Mouse (Mus musculus): ENCODE results near the gene Eif4e2. TPM values are rescaled to one million over a fixed set of nuclear protein-coding genes. Genes with fewer than 3 reads are reported as not detected.

Eif4e2 gene
- polyA plus RNA-seq, 1 experiment = 16.5 TPM

DNA sequence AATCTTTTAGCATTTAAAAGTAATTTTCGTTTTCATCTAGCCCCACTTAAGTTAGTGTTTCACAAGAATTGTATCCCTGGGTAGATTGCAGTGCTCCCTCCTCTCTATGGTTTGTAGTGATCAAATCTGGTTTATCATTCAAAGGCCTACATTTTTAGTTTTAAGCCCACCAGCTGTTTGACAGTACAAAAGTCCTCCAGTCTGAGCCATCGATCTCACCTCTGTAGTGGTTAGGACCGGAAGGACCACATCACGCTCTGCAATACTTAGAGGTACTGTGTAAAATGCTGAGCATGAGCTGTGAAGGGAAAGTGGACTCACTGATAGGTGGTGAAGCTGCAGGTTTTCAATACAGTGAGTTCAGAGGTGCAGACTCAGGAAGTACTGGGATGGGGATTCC is 1.0 kb downstream of the Eif4e2 start:
- no peak for TF ChIP-seq POLR2A (IDR thresholded peaks at IDR 0.05; ENCODE audit: low read depth, low read length)
- no peak overlapping the region for H3K27ac ChIP-seq (ENCODE audit: insufficient read depth, low read depth, low read length)
- peaks cover 4% of the 10 kb centered on the region for H3K36me3 ChIP-seq (ENCODE audit: control insufficient read depth, insufficient read depth, low read length)
- peak overlapping the region; percentile 77 for H3K4me3 ChIP-seq (ENCODE audit: low read depth, low read length)
- H3K27me3 ChIP-seq (ENCODE audit: control insufficient read depth, insufficient read depth, low read length) = no peaks in the 10 kb centered on the region
- peaks cover 12% of the 10 kb centered on the region; the same call in 1 of the 2 replicates for H3K4me1 ChIP-seq (ENCODE audit: control insufficient read depth, insufficient read depth, insufficient read length, low read length)
- WGBS = 3% methylated on average over 4 of the region's 4 CpGs

DNA sequence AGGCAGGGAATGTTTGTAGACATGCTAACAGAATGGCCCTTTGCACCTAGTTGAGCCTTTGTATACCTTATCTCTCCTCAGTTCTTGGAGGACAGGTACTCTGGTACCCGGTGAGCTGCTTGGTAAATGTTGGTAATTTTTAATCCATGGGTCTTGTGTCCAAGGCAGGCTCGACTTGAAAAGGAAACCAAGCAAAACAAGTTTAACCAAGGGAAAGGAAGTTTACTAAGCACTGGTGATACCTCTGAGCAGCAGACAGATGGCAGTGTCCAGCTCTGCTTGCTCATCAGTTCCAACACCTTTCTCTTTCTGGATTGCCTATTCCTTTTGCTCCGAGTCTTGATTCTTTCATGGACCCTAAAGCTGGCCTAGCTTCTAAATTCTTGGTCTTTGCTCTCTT is 4.2 kb downstream of the Eif4e2 start:
- Histone ChIP-seq H3K27me3 (ENCODE audit: control insufficient read depth, insufficient read depth, low read length) (no peaks in the 10 kb centered on the region), H3K27ac (ENCODE audit: insufficient read depth, low read depth, low read length) (no peak overlapping the region), H3K4me3 (ENCODE audit: low read depth, low read length) (no peak overlapping the region), H3K36me3 (ENCODE audit: control insufficient read depth, insufficient read depth, low read length) (peaks cover 34% of the 10 kb centered on the region), H3K4me1 (ENCODE audit: control insufficient read depth, insufficient read depth, insufficient read length, low read length) (peaks cover 12% of the 10 kb centered on the region; the same call in 1 of the 2 replicates)
- TF ChIP-seq POLR2A (IDR thresholded peaks at IDR 0.05; ENCODE audit: low read depth, low read length) (no peak), CTCF (IDR thresholded peaks at IDR 0.05; ENCODE audit: extremely low read depth, insufficient read length, insufficient replicate concordance, low read depth, low read length) (no peak)
- WGBS = 25% methylated on average over 3 of the region's 3 CpGs

DNA sequence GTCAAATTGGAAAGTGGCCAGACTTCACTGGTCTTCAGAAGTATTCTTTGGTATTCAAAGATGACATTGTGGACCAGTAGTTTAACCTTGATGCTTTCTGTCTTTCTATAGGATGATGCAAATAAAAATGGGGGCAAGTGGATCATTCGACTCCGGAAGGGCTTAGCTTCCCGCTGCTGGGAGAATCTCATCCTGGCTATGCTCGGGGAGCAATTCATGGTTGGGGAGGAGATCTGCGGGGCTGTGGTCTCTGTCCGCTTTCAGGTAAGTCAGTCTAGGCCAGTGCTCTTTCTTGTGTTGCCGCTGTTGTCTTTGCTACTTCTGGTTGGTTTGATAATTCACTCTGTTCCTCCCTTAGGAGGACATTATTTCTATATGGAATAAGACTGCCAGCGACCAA is 12.0 kb downstream of the Eif4e2 start:
- no peak overlapping the region for H3K4me3 ChIP-seq (ENCODE audit: low read depth, low read length)
- TF ChIP-seq POLR2A (IDR thresholded peaks at IDR 0.05; ENCODE audit: low read depth, low read length) (no peak), CTCF (IDR thresholded peaks at IDR 0.05; ENCODE audit: extremely low read depth, insufficient read length, insufficient replicate concordance, low read depth, low read length) (no peak)
- H3K27me3 ChIP-seq (ENCODE audit: control insufficient read depth, insufficient read depth, low read length) = no peaks in the 10 kb centered on the region
- H3K4me1 ChIP-seq (ENCODE audit: control insufficient read depth, insufficient read depth, insufficient read length, low read length) = no peaks in the 10 kb centered on the region
- H3K27ac ChIP-seq (ENCODE audit: insufficient read depth, low read depth, low read length) = no peak overlapping the region
- peaks cover 81% of the 10 kb centered on the region for H3K36me3 ChIP-seq (ENCODE audit: control insufficient read depth, insufficient read depth, low read length)
- 97% methylated on average over 8 of the region's 8 CpGs for WGBS

DNA sequence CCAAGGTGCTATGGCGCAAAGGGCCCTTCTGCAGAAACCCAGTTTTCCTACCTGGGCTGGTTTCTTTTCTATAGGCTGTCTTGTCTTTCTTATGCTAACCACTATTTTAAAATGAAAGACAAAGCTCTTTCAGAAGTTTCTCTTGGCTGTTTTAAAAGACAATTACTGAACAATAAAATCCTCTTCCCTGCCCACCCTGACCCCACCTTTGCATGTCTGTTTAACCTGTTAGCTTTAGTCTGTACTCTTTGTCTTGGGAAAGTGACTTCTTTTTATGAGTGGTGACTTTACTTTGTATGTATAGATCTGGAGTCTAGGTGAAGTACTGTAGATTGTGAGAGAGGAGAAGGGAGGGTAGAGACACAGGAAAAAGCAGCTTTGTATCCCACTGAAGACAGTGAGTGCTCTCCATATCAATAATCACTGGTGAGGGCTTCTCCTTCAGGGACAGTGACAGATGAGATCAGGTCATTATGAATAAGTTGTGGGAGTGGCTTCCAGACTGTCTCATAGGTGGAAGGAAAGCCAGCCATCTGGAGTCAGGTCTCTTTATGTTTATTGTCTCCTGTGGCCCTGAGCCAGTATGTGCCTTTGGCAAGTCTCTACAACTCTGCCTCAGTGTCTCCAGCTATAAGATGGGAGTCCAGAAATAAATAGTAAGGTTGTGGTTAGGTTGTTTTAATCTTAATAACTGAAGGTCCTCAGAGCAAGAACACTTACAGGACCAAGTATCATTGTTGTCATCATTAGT is 12.9 kb downstream of the Eif4e2 start:
- Histone ChIP-seq H3K36me3 (ENCODE audit: control insufficient read depth, insufficient read depth, low read length) (peaks cover 74% of the 10 kb centered on the region), H3K4me1 (ENCODE audit: control insufficient read depth, insufficient read depth, insufficient read length, low read length) (no peaks in the 10 kb centered on the region), H3K27ac (ENCODE audit: insufficient read depth, low read depth, low read length) (no peak overlapping the region), H3K4me3 (ENCODE audit: low read depth, low read length) (no peak overlapping the region), H3K27me3 (ENCODE audit: control insufficient read depth, insufficient read depth, low read length) (no peaks in the 10 kb centered on the region)
- TF ChIP-seq CTCF (IDR thresholded peaks at IDR 0.05; ENCODE audit: extremely low read depth, insufficient read length, insufficient replicate concordance, low read depth, low read length) (no peak), POLR2A (IDR thresholded peaks at IDR 0.05; ENCODE audit: low read depth, low read length) (no peak)
- 100% methylated on average over 1 of the region's 1 CpGs for WGBS

DNA sequence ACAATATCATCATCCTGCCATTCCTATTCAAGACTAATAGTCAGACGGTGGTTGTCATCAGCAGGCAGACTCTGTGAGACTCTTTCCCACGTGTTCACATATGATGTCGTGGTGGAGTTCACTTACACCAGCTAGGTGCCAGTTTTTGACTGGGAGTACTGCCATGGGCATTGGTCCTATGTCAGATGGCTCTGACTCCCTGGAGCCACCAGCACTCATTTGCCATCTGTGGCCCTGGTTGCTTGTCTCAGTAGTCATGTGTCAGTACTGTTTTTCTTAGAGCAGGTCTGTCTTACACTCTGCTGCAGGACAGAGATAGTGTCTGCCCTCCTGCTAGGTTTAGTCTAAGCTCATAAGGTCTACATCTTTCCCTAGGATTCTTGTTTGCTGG is 13.4 kb downstream of the Eif4e2 start:
- peaks cover 68% of the 10 kb centered on the region for H3K36me3 ChIP-seq (ENCODE audit: control insufficient read depth, insufficient read depth, low read length)
- H3K4me3 ChIP-seq (ENCODE audit: low read depth, low read length) = no peak overlapping the region
- H3K27ac ChIP-seq (ENCODE audit: insufficient read depth, low read depth, low read length) = no peak overlapping the region
- TF ChIP-seq CTCF (IDR thresholded peaks at IDR 0.05; ENCODE audit: extremely low read depth, insufficient read length, insufficient replicate concordance, low read depth, low read length) (no peak), POLR2A (IDR thresholded peaks at IDR 0.05; ENCODE audit: low read depth, low read length) (no peak)
- H3K4me1 ChIP-seq (ENCODE audit: control insufficient read depth, insufficient read depth, insufficient read length, low read length) = no peaks in the 10 kb centered on the region
- no peaks in the 10 kb centered on the region for H3K27me3 ChIP-seq (ENCODE audit: control insufficient read depth, insufficient read depth, low read length)
- WGBS = 88% methylated on average over 3 of the region's 3 CpGs

DNA sequence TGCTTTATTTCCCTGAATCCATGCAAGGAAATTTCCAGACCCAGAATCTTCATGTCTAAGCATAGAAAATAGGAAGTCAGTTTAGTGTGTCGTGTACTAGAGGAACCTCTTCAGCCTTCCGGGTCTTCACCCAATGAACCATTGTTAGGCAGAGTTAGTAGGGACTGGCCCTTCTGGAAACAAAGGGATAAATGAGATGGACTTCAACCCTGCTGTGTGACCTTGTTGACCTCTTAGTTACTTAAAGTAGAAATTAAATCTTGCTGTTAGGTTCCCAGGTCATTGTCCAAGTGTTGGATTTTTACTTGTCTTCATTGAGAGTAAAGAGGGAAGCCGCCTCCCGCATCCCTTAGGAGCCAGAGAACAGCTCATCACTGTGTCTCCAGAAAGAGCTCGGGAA is 16.9 kb downstream of the Eif4e2 start:
- Histone ChIP-seq H3K4me1 (ENCODE audit: control insufficient read depth, insufficient read depth, insufficient read length, low read length) (no peaks in the 10 kb centered on the region), H3K4me3 (ENCODE audit: low read depth, low read length) (no peak overlapping the region), H3K36me3 (ENCODE audit: control insufficient read depth, insufficient read depth, low read length) (peaks cover 47% of the 10 kb centered on the region), H3K27me3 (ENCODE audit: control insufficient read depth, insufficient read depth, low read length) (no peaks in the 10 kb centered on the region), H3K27ac (ENCODE audit: insufficient read depth, low read depth, low read length) (no peak overlapping the region)
- no peak for TF ChIP-seq CTCF (IDR thresholded peaks at IDR 0.05; ENCODE audit: extremely low read depth, insufficient read length, insufficient replicate concordance, low read depth, low read length)
- no peak for TF ChIP-seq POLR2A (IDR thresholded peaks at IDR 0.05; ENCODE audit: low read depth, low read length)
- WGBS = 88% methylated on average over 5 of the region's 5 CpGs

DNA sequence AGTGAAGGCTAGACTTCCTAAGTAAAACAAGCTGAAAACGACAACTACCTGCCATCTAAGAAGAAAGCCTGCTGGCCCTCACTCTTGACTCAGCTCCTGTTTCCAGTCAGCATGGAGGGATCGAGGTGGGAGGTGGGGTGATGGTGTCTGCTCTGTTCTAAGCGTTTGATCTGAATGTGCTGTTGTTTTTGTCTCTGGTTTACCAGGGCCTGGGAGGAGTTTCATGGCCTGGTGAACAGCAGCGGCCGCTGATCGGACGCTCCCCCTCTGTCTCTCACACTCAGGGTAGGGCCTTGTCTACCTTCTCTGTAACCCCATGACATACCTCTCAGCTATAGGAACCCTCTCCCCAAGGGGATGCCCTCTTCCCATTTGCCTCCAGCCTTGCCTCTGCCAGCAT is 18.5 kb downstream of the Eif4e2 start:
- WGBS = 91% methylated on average over 7 of the region's 7 CpGs
- no peak for TF ChIP-seq CTCF (IDR thresholded peaks at IDR 0.05; ENCODE audit: extremely low read depth, insufficient read length, insufficient replicate concordance, low read depth, low read length)
- no peak for TF ChIP-seq POLR2A (IDR thresholded peaks at IDR 0.05; ENCODE audit: low read depth, low read length)

More for the DNA sequence above, 18.5 kb downstream of the Eif4e2 start:
- H3K27me3 ChIP-seq (ENCODE audit: control insufficient read depth, insufficient read depth, low read length) = no peaks in the 10 kb centered on the region
- no peaks in the 10 kb centered on the region for H3K4me1 ChIP-seq (ENCODE audit: control insufficient read depth, insufficient read depth, insufficient read length, low read length)
- no peak overlapping the region for H3K4me3 ChIP-seq (ENCODE audit: low read depth, low read length)
- no peak overlapping the region for H3K27ac ChIP-seq (ENCODE audit: insufficient read depth, low read depth, low read length)
- peaks cover 36% of the 10 kb centered on the region for H3K36me3 ChIP-seq (ENCODE audit: control insufficient read depth, insufficient read depth, low read length)
